Mouse (Mus musculus) C2C12 (cell line): ENCODE data around the gene Smoc2.

Source experiments
- CTCF ChIP-seq: IDR thresholded peaks from one replicate; pipeline ENCODE4 v1.5.1; 2011; ENCODE audit not compliant: control insufficient read depth, insufficient read depth, insufficient read length
- MAX ChIP-seq: IDR thresholded peaks from one replicate; pipeline ENCODE4 v1.6.1; 2011; ENCODE audit warnings: mild to moderate bottlenecking, control low read depth
- MYOD1 ChIP-seq: IDR thresholded peaks from one replicate; pipeline ENCODE4 v1.6.1; 2011; ENCODE audit warnings: low read depth; ENCODE audit not compliant: control insufficient read depth, insufficient read length
- MYOG ChIP-seq: IDR thresholded peaks from one replicate; pipeline ENCODE4 v1.6.1; 2011; ENCODE audit not compliant: control insufficient read depth, insufficient read length; ENCODE audit errors: extremely low read depth
- USF1 ChIP-seq: IDR thresholded peaks from one replicate; pipeline ENCODE4 v1.6.1; 2011; ENCODE audit warnings: low read depth, mild to moderate bottlenecking, control low read depth, moderate library complexity

- TF ChIP-seq CTCF, result no peak
- TF ChIP-seq MAX, result no peak
- TF ChIP-seq MYOD1, result no peak
- no peak for TF ChIP-seq MYOG
- no peak for TF ChIP-seq USF1
Measured at GRCm38 (mm10) chr17:14293617-14294016, 14.3 kb downstream of the Smoc2 start.
